Mouse (Mus musculus) heart, embryonic 11.5 days (tissue): ENCODE results near the gene 1700021F07Rik. TPM values are rescaled to one million over a fixed set of nuclear protein-coding genes. Genes with fewer than 3 reads are reported as not detected.

Experiments
- polyA plus RNA-seq: library from polyadenylated mRNA; unstranded; fragments of >200 nt; fragmentation: Nextera tagmentation; extraction: Ambion mirVana; gene quantifications from 2 replicates; pipeline ENCODE4 v1.2.1, GENCODE M21; 2014

The 1700021F07Rik gene
- polyA plus RNA-seq, 1 experiment from 2014 or later, result not detected

Other genes with a start within 250 kb of the 1700021F07Rik start
- 3.8 and 4.7 TPM in 2 replicates for gene Pmepa1, start 246.1 kb upstream of the 1700021F07Rik start, polyA plus RNA-seq
- not detected in 2 replicates for gene Ankrd60, start 55.8 kb downstream of the 1700021F07Rik start, polyA plus RNA-seq
- 30.6 and 31.8 TPM in 2 replicates for gene Rab22a, start 137.2 kb downstream of the 1700021F07Rik start, polyA plus RNA-seq
- gene 1700010B08Rik, start 196.8 kb downstream of the 1700021F07Rik start, polyA plus RNA-seq, result not detected in 2 replicates
- gene Vapb, start 214.9 kb downstream of the 1700021F07Rik start, polyA plus RNA-seq, result 7.9 and 11.1 TPM in 2 replicates